Mouse (Mus musculus) cerebellum, adult 2 months (tissue): Measurements from ENCODE around the gene Ryr2.

Experiments
- CTCF ChIP-seq: fragments of 200-500 bp; IDR thresholded peaks from 2 replicates; pipeline ENCODE4 v1.5.1; 2011; ENCODE audit warnings: low read depth, mild to moderate bottlenecking, control low read depth, low read length, moderate library complexity, borderline replicate concordance; ENCODE audit not compliant: insufficient read depth
- POLR2A ChIP-seq: fragments of 200-500 bp; IDR thresholded peaks from 2 replicates; pipeline ENCODE4 v1.6.1; 2011; ENCODE audit warnings: low read length, control low read depth, borderline replicate concordance; ENCODE audit not compliant: insufficient read depth

DNA sequence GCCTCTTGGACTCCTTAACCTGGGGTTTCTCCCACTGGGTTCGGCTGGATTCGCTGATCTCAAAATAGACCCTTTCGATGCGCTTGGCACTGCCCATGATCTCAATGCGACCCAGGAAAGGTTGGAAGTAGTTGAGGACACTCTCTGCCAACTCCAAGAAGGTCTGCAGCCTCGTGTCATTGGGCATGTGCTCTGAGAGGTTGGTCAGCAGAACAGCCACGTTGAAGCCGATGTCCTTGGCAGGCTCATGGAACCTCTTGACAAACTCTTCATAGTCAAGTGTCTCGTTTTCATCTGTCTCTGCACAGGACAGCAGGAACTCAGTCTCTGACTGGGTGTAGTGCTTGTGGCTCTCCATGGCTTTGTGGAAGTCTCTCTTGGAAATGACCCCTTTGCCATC, 511.3 kb downstream of the Ryr2 start:
- TF ChIP-seq POLR2A (no peak), CTCF (no peak)
